ENCODE assay signal across 13 mouse cellular contexts in the genomic region with DNA sequence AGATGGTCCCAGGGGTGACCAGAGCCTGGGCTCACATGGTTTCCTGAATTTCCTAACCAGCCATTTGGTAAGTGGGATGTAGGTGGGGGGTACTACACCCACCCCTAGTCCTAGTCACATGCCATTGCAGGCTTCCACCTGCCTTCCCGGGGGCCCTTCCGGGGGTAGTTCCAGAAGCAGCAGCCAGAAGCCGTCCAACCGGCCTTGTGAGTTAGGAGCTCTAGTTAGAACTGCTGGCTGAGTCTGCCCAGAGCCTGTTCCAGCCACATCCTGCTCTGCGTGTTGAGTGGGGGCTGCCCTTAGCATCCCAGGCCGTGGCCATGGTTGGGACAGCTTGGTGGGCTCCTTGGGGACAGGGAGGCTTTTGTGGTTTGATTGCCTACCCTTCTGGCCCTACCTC. TPM values are rescaled to one million over a fixed set of nuclear protein-coding genes. Genes with fewer than 3 reads are reported as not detected.
DNase-seq lines count a peak whose midpoint lies in the region; ATAC-seq and TF ChIP-seq lines count a peak whose summit lies in the region.
"Had no signal": no experiment of that assay in that cellular context is flagged by ENCODE, and none has a peak within 500 bp of the region (broad histone marks: within the 10 kb centered on the region; RNA-seq: fewer than 3 reads in every experiment).

No protein-coding gene starts in this region.

- H3K4me2 ChIP-seq in lung, embryonic 15.5 days, result peak overlapping the region; percentile 7; the same call in 1 of the 2 replicates
- no peak overlapping the region for H3K4me2 ChIP-seq in embryonic facial prominence, embryonic 15.5 days (replicated peaks)
- no peak overlapping the region for H3K4me2 ChIP-seq in stomach, postnatal 0 days (replicated peaks; ENCODE audit: low read depth)

- no peaks in the 10 kb centered on the region for H3K27me3 ChIP-seq in lung, embryonic 15.5 days
- H3K27me3 ChIP-seq in embryonic facial prominence, embryonic 15.5 days, result no peaks in the 10 kb centered on the region
- no peaks in the 10 kb centered on the region for H3K27me3 ChIP-seq in stomach, postnatal 0 days (ENCODE audit: control insufficient read depth, insufficient read depth, low read length)

- H3K9ac ChIP-seq in lung, embryonic 15.5 days, result no peak overlapping the region
- no peak overlapping the region for H3K9ac ChIP-seq in embryonic facial prominence, embryonic 15.5 days
- H3K9ac ChIP-seq in stomach, postnatal 0 days (ENCODE audit: low read length), result no peak overlapping the region; the same call in 1 of the 2 replicates

- H3K27ac ChIP-seq in lung, embryonic 15.5 days, result peak overlapping the region; percentile 61
- H3K27ac ChIP-seq in embryonic facial prominence, embryonic 15.5 days (replicated peaks), result peak overlapping the region; percentile 55
- H3K27ac ChIP-seq in stomach, postnatal 0 days (replicated peaks), result peak overlapping the region; percentile 69

- WGBS in lung, embryonic 15.5 days, result 51% methylated on average over 6 of the region's 6 CpGs
- WGBS in embryonic facial prominence, embryonic 15.5 days, result 73% methylated on average over 6 of the region's 6 CpGs
- WGBS in stomach, postnatal 0 days, result 52% methylated on average over 6 of the region's 6 CpGs

- ATAC-seq in lung, embryonic 15.5 days (ENCODE audit: borderline replicate concordance, extremely low read depth, low FRiP score, low TSS enrichment), result no peak
- 0 out of 2 replicates have a peak, but pooled peaks have one; percentile 15 for ATAC-seq in embryonic facial prominence, embryonic 15.5 days (ENCODE audit: insufficient number of reproducible peaks, low FRiP score, low TSS enrichment, low read depth)
- peak; percentile 58 for ATAC-seq in stomach, postnatal 0 days (ENCODE audit: low FRiP score, low TSS enrichment)

- H3K36me3 ChIP-seq in lung, embryonic 15.5 days, result peaks cover 58% of the 10 kb centered on the region
- H3K36me3 ChIP-seq in embryonic facial prominence, embryonic 15.5 days, result peaks cover 46% of the 10 kb centered on the region
- H3K36me3 ChIP-seq in stomach, postnatal 0 days (ENCODE audit: control insufficient read depth, insufficient read depth, low read length), result peaks cover 8% of the 10 kb centered on the region; the same call in 1 of the 2 replicates

- no peak for DNase-seq in lung, postnatal 14 days
- DNase-seq in kidney, postnatal 25 days, result peak; percentile 68 to 88
- peak; percentile 83 for DNase-seq in stomach, postnatal 0 days (ENCODE audit: low spot score)
- DNase-seq in adipocyte (ENCODE audit: low spot score), result no peak
- no peak for DNase-seq in adrenal gland, adult 2 months
- DNase-seq in ovary, postnatal 10 days (ENCODE audit: low spot score), result no peak
- DNase-seq: cerebellum, postnatal 10 days had no signal

- no peak for TF ChIP-seq CTCF in stomach, postnatal 0 days (IDR thresholded peaks at IDR 0.05; ENCODE audit: low read depth)

- H3K4me3 ChIP-seq in lung, embryonic 15.5 days, result no peak overlapping the region
- 0 out of 2 replicates have a peak overlapping the region, but pooled peaks have one; percentile 0 for H3K4me3 ChIP-seq in embryonic facial prominence, embryonic 15.5 days (replicated peaks)
- no peak overlapping the region for H3K4me3 ChIP-seq in stomach, postnatal 0 days (ENCODE audit: low read depth, low read length)

- TF ChIP-seq EP300 in stomach, postnatal 0 days (optimal IDR thresholded peaks at IDR 0.05), result no peak

- H3K9me3 ChIP-seq in lung, embryonic 15.5 days, result no peaks in the 10 kb centered on the region
- no peaks in the 10 kb centered on the region for H3K9me3 ChIP-seq in embryonic facial prominence, embryonic 15.5 days (replicated peaks)
- H3K9me3 ChIP-seq in stomach, postnatal 0 days (ENCODE audit: control insufficient read depth, low read length), result no peaks in the 10 kb centered on the region

- H3K4me1 ChIP-seq in lung, embryonic 15.5 days, result peaks cover 44% of the 10 kb centered on the region
- peaks cover 51% of the 10 kb centered on the region for H3K4me1 ChIP-seq in embryonic facial prominence, embryonic 15.5 days
- H3K4me1 ChIP-seq in stomach, postnatal 0 days (replicated peaks; ENCODE audit: control insufficient read depth, insufficient read depth), result peaks cover 5% of the 10 kb centered on the region; the same call in 1 of the 2 replicates

RNA-seq across cellular contexts. Expression of gene Uhrf1, which starts 5.0 kb away (rescaled TPM):
- 148 and 150 TPM in 2 replicates for polyA plus RNA-seq in lung, embryonic 15.5 days (2015; fragmentation: Nextera tagmentation; extraction: Ambion mirVana)
- polyA plus RNA-seq in embryonic facial prominence, embryonic 15.5 days (2015; fragmentation: Nextera tagmentation; extraction: Ambion mirVana), result 110 and 113 TPM in 2 replicates
- 18.4 and 19.5 TPM in 2 replicates for polyA plus RNA-seq in stomach, postnatal 0 days (2015; fragmentation: Nextera tagmentation; extraction: Ambion mirVana)
- 1 to 10 TPM; 3.1 to 3.5 TPM for total RNA-seq in adrenal gland, adult 2 months (2021)
- 2.7 and 3.0 TPM in 2 replicates for polyA plus RNA-seq in adrenal gland, adult 2 months (2012; rRNA removed)

RNA-seq across cellular contexts. Expression of gene Arrdc5, which starts 8.0 kb away (rescaled TPM):
- polyA plus RNA-seq in lung, embryonic 15.5 days (2015; fragmentation: Nextera tagmentation; extraction: Ambion mirVana), result not detected in 2 replicates
- 0.33 TPM in 1 of 2 replicates, not detected in the other for polyA plus RNA-seq in embryonic facial prominence, embryonic 15.5 days (2015; fragmentation: Nextera tagmentation; extraction: Ambion mirVana)
- not detected in 2 replicates for polyA plus RNA-seq in stomach, postnatal 0 days (2015; fragmentation: Nextera tagmentation; extraction: Ambion mirVana)
- not detected for total RNA-seq in adrenal gland, adult 2 months (2021)
- not detected in 2 replicates for polyA plus RNA-seq in adrenal gland, adult 2 months (2012; rRNA removed)
- total RNA-seq: granulocyte monocyte progenitor cell, adult 5-6 weeks; left cerebral cortex, postnatal 25 days; midbrain, postnatal 0 days had no signal
- polyA plus RNA-seq: forebrain, embryonic 11.5 days; midbrain, postnatal 0 days had no signal

RNA-seq across cellular contexts. Expression of gene Plin3, which starts 15.4 kb away (rescaled TPM):
- 82.4 and 82.5 TPM in 2 replicates for polyA plus RNA-seq in lung, embryonic 15.5 days (2015; fragmentation: Nextera tagmentation; extraction: Ambion mirVana)
- 89.5 and 92.6 TPM in 2 replicates for polyA plus RNA-seq in embryonic facial prominence, embryonic 15.5 days (2015; fragmentation: Nextera tagmentation; extraction: Ambion mirVana)
- 65.3 and 67.3 TPM in 2 replicates for polyA plus RNA-seq in stomach, postnatal 0 days (2015; fragmentation: Nextera tagmentation; extraction: Ambion mirVana)
- 100 to 1,000 TPM in 1 of 2 experiments, 10 to 100 TPM in 1; 65.9 to 101 TPM for total RNA-seq in adrenal gland, adult 2 months (2021)
- 43.9 and 51.8 TPM in 2 replicates for polyA plus RNA-seq in adrenal gland, adult 2 months (2012; rRNA removed)

RNA-seq across cellular contexts. Expression of gene Kdm4b, which starts 17.8 kb away (rescaled TPM):
- 33.4 and 33.7 TPM in 2 replicates for polyA plus RNA-seq in lung, embryonic 15.5 days (2015; fragmentation: Nextera tagmentation; extraction: Ambion mirVana)
- polyA plus RNA-seq in embryonic facial prominence, embryonic 15.5 days (2015; fragmentation: Nextera tagmentation; extraction: Ambion mirVana), result 40.1 and 43.6 TPM in 2 replicates
- 13.5 and 15.0 TPM in 2 replicates for polyA plus RNA-seq in stomach, postnatal 0 days (2015; fragmentation: Nextera tagmentation; extraction: Ambion mirVana)
- 10 to 100 TPM; 37.6 to 37.8 TPM for total RNA-seq in adrenal gland, adult 2 months (2021)
- 53.7 and 56.4 TPM in 2 replicates for polyA plus RNA-seq in adrenal gland, adult 2 months (2012; rRNA removed)

RNA-seq across cellular contexts. Expression of gene Ticam1, which starts 31.5 kb away (rescaled TPM):
- 4.2 and 4.6 TPM in 2 replicates for polyA plus RNA-seq in lung, embryonic 15.5 days (2015; fragmentation: Nextera tagmentation; extraction: Ambion mirVana)
- 6.7 and 7.4 TPM in 2 replicates for polyA plus RNA-seq in embryonic facial prominence, embryonic 15.5 days (2015; fragmentation: Nextera tagmentation; extraction: Ambion mirVana)
- polyA plus RNA-seq in stomach, postnatal 0 days (2015; fragmentation: Nextera tagmentation; extraction: Ambion mirVana), result 4.6 and 6.4 TPM in 2 replicates
- 10 to 100 TPM; 22.7 to 29.4 TPM for total RNA-seq in adrenal gland, adult 2 months (2021)
- polyA plus RNA-seq in adrenal gland, adult 2 months (2012; rRNA removed), result 39.7 and 50.2 TPM in 2 replicates

Comparison
In these comparisons a context has a peak if more than half of its experiments do, and no peak if none do; other contexts are left out.
1. DNase-seq: peak in kidney, postnatal 25 days (2 of 2) and stomach, postnatal 0 days (single experiment); none in lung, postnatal 14 days (single experiment), adipocyte (single experiment), adrenal gland, adult 2 months (single experiment) and ovary, postnatal 10 days (single experiment).
2. Peak in every context shown above with its lines, with median percentiles within 50 percentile points of each other: H3K27ac ChIP-seq.